Mouse (Mus musculus): Measurements from ENCODE around the gene Ccdc92b. TPM values are rescaled to one million over a fixed set of nuclear protein-coding genes. Genes with fewer than 3 reads are reported as not detected.

Gene Ccdc92b
- total RNA-seq, 2 experiments from 2014 or later, result 19.2 to 20.8 TPM

DNA sequence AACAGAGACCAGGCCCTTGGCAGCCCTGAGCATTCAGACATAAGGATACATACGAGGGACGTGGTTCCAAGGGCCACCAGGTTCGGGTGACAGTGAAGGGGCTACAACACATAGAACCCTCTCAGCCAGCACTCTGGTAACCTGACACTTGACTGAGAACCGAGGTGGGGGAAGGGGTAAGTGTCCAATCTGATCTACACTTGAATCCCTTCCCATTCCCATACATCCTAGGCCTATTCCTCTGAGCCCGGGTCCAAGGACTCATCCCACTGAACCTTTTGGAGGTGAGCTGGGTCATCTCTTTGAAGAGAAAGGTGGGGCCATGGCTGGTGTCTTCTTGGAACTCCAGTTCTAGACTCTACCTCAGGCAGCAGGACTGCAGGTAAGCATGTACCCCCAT, 9.3 kb upstream of the Ccdc92b start:
- intact Hi-C loops (cut with DNase I), result no loop called here
- no peak for DNase-seq (ENCODE audit: extremely low spot score in 1 of 2, low spot score in 2 of 2)

DNA sequence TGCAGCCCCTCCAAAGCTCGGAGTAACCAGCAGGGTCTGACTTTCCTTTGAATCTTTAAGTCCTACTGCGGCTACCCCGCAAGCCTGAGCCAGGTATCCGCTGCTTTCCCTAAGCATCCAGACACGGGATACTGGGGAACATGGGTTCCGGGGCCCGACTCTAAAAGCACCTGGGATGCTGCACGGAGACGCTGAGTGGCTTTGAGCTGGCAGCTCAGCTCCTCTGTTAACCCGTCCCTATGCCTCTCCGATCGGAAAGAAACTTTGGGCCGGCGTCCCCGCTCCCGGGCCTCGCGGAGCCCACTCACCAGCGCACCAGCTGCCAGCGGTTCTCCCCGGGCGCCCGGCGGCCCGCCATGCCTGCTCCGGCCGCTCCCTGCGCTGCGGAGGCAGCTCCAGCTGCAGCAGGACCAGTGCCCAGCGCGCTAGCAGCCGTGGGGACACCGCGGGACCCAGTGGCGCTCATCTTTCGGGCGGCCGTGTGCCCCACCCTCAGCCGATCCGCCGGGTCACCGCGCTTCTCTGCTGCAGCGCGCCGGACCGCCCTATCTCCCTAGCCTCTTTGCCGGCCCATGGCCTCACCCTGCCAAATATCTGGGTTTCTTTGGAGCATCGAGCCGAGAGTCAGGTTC, 8.7 kb upstream of the Ccdc92b start, which contains the start of gene Rap1gap2:
TSS of gene Rap1gap2 (minus strand) at position 371 of the 632 bp plus-strand sequence.
- DNase-seq (ENCODE audit: extremely low spot score in 1 of 2, low spot score in 2 of 2), result peak in 1 of 2 experiments; percentile 49
- intact Hi-C loops (cut with DNase I), result no loop called here

DNA sequence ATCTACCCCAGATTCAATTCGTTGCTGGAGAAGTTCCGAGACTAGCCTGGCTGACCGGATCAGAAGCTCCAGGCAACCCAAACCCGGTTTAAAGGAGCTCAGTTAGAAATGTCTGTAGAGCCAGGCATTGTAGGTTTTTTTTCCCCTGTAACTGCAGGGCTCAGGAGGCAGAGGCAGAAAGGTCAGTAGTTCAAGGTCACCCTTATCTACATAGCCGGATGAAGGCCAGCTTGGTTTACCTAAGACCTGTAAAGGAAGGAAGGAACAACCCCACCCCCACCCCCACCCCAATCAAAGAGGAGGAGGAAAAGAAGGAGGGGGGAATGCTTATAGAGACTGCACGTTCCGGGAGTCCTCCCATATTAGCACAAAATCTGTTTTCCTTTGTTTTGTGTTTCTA, 8.0 kb upstream of the Ccdc92b start:
- no peak for DNase-seq (ENCODE audit: extremely low spot score in 1 of 2, low spot score in 2 of 2)
- intact Hi-C loops (cut with DNase I), result no loop called here

DNA sequence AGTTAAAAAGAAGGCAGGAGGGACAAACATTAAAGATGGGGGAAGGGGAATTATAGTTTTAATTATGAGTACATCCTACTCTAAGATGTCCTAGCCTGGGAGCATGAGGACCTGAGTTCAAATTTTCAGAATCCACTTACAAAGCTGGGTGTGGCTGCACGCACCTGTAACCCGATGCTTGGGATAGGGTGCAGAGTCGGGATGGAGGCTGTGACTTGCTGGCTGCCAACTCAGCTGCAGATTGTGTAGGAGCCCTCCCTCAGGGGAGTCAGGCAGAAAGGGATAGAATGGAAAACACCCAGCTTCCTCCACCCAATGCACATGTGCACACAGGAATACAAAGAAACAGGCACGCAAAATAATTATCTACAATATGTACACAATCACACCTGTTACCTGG, 6.0 kb upstream of the Ccdc92b start:
- DNase-seq (ENCODE audit: extremely low spot score in 1 of 2, low spot score in 2 of 2), result no peak
- intact Hi-C loops (cut with DNase I), result no loop called here

DNA sequence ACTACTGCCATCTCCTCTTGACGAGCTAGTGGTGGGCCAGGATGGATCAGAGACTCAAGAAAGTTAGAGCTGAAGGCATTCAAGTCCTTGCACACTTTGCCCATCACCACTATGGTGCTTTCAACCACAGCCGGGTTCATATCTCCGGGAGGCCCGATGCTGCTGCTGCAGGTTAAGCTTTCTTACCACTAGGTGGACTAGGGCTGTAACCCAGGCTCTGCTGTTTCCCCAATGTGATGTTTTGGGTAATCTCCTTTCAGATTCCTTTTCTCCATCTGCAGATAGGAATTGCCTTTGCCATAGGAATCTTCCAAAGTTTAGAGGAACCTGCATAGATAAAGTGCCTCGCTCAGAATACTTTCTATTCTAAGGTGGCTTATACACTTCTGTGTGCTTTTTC, 3.8 kb upstream of the Ccdc92b start:
- intact Hi-C loops (cut with DNase I), result no loop called here
- no peak for DNase-seq (ENCODE audit: extremely low spot score in 1 of 2, low spot score in 2 of 2)

DNA sequence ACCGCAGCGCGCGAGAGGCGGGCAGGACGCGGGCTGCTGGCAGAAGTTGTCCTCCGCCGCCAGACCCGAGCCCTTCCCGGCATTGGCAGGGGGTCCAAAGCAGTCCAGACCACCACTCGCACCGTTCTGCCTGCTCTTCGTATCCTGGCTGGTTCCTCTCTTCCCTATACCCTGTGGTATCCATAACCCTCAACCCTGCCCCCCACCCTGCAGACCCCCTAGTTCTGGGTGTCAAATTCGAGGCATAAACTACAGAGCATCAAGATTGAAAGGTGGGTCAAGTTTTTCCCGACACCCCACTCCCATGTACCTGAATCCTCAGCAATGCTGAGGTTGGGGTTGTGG, 523 bp downstream of the Ccdc92b start:
- intact Hi-C loops (cut with DNase I), result loop anchor here (10.0 kb wide), 1 partner anchor 235 kb away; no protein-coding TSS in a partner anchor
- no peak for DNase-seq (ENCODE audit: extremely low spot score in 1 of 2, low spot score in 2 of 2)

DNA sequence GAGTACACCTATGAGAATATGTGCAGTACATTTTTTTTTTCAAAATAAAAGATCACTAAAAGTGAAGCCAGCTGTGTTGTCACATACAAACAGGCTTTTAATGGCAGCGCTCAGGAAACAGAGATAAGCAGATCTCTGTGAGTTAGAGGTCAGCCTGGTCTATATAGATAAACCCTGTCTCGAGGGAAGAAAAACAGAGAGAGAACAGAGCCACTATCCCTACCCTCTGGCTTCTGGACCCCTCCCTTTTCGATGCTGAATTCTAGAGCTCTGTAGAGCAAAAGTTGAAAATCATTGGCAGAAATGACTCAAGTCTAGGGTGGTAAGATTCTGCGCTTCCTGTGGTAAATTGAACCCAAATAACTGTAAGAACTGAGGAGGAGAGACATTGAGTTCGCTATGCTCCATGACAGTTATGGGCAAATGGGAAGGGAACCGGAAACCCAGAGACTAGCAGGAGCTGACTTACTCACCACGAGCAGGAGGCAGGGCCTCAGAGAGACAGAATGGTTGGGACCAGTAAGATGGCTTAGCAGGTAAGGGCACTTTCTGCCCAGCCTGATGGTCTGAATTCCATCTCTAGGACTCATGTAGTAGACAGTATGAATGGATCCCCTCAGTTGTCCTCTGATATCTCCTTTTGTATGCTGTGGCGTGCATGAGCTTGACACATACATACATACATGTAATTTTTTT, 2.7 kb downstream of the Ccdc92b start:
- intact Hi-C loops (cut with DNase I), result loop anchor here (10.0 kb wide), 1 partner anchor 237 kb away; no protein-coding TSS in a partner anchor

DNA sequence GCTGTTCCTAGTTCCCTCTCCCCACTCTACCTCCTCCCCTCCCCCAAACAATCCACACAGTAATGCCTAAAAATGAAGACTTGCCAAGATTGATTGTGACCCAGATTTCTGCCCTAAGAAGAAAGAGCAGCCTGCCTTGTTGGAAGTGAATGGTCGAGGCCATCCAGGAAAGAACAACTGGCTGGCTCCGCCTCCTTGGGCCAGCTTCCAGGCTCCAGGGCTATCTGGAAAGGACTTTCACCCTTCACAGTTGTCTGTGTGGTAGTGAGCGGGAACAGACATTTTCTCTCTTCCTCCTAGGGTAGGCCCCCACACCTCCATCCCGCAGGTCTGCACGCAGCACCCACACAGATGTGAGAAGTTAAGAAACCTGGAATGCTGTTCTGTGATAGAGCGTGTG, 4.3 kb downstream of the Ccdc92b start:
- intact Hi-C loops (cut with DNase I), result loop anchor here (10.0 kb wide), 1 partner anchor 239 kb away; no protein-coding TSS in a partner anchor
- no peak for DNase-seq (ENCODE audit: extremely low spot score in 1 of 2, low spot score in 2 of 2)

More for the DNA sequence above, 2.7 kb downstream of the Ccdc92b start:
- no peak for DNase-seq (ENCODE audit: extremely low spot score in 1 of 2, low spot score in 2 of 2)

DNA sequence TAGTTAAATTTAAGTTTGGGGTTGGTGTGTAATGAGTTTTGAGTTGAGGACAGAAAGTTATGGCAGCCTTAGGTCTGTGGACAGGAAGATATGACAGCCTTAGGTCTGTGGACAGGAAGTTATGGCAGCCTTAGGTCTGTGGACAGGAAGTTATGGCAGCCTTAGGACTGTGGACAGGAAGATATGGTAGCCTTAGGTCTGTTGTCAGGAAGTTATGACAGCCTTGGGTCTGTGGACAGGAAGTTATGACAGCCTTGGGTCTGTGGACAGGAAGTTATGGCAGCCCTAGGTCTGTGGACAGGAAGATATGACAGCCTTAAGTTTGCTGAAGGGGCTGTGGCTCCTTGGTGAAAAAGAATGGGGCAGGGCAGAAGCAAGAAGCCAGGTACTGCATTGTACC, 5.9 kb downstream of the Ccdc92b start:
- intact Hi-C loops (cut with DNase I), result loop anchor here (10.0 kb wide), 1 partner anchor 241 kb away; no protein-coding TSS in a partner anchor
- no peak for DNase-seq (ENCODE audit: extremely low spot score in 1 of 2, low spot score in 2 of 2)

DNA sequence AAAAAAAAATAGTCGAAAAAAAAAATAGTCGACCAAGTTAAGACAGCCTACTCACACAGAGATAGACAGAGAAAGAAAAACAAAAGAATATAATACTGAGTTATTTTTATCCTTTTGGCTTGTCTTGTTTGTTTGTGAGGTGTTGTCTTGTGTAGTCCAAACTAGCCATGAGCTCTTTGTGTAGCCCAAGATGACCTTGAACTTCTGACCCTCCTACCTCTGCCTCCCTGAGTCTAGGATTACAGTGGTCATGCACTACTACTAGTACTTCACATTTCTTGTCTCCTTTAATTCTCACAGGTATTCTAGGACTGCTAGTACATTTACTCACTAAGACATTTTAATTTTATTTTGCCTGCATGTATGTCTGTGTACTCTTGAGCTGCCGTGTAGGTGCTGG, 8.1 kb downstream of the Ccdc92b start:
- intact Hi-C loops (cut with DNase I), result loop anchor here (10.0 kb wide), 1 partner anchor 243 kb away; no protein-coding TSS in a partner anchor
- no peak for DNase-seq (ENCODE audit: extremely low spot score in 1 of 2, low spot score in 2 of 2)

DNA sequence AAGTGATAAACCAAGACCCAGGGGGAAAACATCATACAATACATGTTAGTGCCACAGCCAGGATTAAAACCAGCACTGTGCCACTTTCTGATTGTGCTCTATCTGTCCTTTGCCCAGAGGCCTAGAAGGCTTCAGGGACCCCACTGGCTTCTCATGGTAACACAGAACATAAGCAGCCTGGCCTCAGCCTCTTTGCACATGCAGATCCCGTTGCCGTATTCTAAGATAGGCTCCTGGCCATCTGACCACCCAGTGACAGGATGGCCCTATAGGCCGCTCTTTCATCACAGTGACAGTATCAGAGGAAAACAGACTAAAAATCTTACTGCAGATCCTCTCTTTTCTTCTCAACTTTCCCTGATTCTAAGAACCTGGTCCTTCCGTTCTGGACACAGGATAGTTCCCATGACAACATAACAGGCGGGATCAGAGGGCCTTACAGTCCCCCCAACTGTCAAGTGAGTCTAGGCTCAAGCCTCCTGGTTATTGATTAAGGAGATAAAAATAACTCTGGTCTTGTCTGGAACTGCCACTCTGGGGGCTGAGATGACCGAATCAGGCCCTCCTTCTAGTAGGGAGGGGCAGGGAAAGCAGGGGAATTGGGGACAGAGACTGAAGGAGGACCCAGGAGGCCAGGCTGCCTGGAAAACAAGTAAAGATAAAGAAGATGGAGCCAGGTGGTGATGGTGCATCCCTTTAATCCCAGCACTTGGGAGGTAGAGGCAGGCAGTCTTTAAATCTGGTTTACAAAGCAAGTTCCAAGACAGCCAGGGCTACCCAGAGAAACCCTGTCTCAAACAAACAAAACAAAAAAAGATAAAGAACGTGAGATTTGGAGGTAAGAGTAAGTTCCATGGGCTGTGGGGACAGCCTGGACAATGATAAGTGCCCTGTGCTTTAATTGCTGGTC, 12.7 kb downstream of the Ccdc92b start:
- intact Hi-C loops (cut with DNase I), result no loop called here
- DNase-seq (ENCODE audit: extremely low spot score in 1 of 2, low spot score in 2 of 2), result no peak

DNA sequence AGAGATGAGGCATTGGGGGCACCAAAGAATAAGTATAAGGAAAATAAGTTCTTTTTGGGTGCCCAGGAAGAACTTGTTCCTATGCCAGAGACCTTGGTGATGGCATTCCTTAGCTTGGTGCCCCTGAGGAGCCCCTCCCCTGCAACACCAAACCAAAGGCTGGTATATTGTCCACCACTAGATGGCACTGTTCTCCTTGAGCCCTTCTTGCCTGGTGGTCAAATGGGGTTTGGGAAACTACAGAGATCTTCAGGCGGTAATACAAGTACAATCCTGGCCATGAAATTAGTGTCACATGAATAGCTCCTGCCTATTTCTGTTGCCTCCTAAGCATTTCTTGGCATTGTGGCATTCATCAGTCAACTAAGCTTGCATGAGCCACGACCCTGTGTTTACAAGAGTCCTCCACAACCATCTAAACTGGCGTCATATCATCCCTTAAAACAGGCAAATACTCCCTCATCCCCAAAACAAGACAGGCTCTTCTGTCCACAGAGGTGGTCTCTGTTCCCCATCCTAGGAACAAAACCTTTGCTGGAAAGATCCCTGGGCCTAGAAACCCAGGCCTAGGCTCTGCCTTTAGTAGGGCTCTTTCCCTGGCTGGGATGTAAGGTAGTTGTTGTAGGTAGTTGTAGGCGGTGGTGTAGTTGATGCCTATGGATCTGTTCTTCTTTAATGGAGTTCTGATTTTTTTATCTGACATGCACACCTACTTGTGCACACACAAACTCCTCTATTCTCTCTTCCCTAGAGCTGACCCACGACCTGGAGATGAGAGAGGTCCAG, 15.3 kb downstream of the Ccdc92b start:
- intact Hi-C loops (cut with DNase I), result no loop called here
- peak; percentile 65 to 71 for DNase-seq (ENCODE audit: extremely low spot score in 1 of 2, low spot score in 2 of 2)

DNA sequence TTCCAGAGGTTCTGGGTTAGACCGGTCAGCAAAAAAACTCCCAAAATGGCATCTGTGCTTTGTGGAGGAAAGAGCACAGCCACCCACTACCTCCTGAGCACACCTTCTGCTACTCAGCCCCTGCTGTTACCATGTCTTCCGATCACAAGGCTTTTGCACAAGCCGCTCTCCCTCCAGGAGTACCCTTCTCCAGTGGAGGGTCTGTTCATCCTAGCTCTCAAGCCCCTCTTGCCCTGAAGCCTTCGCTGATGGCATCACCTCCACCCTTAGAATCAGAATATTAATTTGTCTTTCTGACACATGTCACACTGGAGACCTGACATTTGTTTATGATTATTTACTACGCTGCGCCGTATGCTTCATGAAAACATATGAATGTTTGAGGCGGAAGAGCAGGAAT, 18.1 kb downstream of the Ccdc92b start:
- DNase-seq (ENCODE audit: extremely low spot score in 1 of 2, low spot score in 2 of 2), result no peak
- intact Hi-C loops (cut with DNase I), result no loop called here

DNA sequence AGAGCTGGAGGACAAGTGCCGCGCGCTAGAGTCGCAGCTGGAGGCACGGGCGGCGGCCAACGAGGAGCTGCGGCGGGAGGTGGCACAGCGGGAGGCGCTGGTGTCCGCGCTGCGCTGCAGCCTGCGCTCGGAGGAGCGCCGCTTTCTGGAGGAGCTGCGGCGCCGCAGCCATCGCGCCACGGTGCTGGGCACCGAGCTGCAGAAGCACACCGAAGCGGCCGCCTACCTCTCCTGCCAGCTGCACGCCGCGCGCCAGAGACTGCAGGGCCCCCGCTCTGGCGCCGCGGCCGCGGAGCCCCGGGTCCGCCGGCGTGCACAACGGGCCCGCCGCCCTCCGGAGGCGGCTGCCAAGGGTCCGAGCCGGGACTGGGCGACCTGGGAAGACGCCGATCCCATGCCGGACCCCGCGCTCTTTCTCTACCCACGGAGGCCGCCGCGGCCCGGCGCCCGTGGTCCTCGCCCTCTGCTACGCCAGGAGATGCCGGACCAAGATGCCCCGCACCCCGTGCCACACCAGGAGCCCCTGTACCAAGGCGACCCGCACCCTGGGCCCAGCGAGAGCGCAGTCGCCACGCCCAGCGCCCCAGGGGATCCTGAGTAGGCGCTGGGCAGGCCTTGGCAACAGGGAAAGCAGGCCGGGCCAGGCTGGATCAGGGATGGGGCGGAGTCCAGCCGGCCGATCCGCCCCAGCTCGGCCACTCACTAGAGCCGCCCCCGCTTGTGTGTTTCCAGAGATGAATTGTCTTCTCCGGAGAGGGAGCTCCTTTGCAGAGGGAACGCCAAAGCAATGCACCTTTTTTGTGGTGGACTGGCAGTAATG, 18.8 kb downstream of the Ccdc92b start:
- intact Hi-C loops (cut with DNase I), result no loop called here
- DNase-seq (ENCODE audit: extremely low spot score in 1 of 2, low spot score in 2 of 2), result peak; percentile 41 to 86

DNA sequence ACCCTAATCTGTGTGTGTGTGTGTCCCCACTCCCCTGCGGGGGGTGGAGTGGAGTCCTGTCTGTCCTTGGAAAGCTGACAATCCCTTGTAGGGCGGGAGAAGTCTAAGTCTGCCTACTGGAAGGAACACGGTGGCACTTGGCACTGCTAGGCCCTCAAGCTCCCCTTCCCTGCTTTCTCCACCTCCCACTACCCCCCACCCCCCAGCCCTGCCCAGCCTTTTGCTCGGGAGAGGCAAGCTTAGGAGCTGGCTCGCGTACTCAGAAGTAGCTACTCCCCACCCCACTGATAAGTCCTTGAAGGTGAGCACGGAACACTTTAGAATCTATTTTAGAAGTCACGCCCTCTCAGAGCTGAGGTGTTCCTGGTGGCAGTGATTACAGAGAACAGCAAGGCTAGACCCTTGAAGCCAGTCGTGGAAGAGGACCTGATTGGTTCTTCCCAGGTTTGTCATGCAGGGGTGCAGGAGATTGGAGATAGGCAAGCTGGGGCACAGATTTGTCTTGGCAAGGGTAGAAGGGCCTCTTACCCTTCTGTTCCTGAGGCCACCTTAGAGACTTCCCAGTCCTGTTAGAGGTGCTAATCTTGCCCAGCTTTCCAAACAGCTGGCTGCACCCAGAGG, 19.5 kb downstream of the Ccdc92b start:
- intact Hi-C loops (cut with DNase I), result no loop called here
- no peak for DNase-seq (ENCODE audit: extremely low spot score in 1 of 2, low spot score in 2 of 2)

DNA sequence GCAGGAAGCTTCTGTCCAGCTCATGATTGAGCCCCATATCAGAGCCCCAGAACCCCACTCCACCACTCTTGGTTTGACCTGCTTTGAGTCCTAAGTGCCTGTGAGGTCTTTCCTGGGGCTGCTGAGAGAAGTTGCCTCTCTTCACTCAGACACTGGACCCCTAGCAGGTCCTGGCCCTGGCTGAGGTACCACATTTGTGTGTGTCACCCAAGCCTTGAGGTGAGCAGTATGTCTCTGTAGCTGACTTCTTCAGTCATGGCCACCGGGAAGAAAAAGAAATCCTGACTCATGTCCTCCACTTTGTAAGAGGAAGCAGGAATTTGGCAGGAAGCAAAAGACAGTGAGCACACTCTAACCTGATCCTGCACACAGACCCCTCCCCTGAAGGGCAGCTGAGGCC, 20.2 kb downstream of the Ccdc92b start:
- DNase-seq (ENCODE audit: extremely low spot score in 1 of 2, low spot score in 2 of 2), result no peak
- intact Hi-C loops (cut with DNase I), result no loop called here

DNA sequence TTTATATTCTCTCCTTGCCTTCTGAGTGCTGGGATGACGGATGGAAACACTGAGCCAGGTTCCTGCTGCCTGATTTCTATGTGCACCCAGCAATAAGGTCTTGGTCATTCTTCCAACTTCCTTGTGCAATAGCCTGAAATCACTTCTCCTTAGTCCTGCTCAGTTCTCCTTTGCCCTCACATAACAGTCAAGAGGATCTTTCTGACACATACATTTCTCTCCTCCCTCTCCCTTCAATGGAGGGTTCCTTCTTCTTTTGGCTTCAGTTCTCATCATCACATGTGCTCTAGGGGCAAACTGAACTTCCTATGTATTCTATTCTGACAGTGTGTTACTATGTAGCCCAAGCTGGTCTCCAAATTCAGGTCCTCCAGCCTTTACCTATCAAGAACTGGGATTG, 28.6 kb downstream of the Ccdc92b start:
- no peak for DNase-seq (ENCODE audit: extremely low spot score in 1 of 2, low spot score in 2 of 2)
- intact Hi-C loops (cut with DNase I), result no loop called here

DNA sequence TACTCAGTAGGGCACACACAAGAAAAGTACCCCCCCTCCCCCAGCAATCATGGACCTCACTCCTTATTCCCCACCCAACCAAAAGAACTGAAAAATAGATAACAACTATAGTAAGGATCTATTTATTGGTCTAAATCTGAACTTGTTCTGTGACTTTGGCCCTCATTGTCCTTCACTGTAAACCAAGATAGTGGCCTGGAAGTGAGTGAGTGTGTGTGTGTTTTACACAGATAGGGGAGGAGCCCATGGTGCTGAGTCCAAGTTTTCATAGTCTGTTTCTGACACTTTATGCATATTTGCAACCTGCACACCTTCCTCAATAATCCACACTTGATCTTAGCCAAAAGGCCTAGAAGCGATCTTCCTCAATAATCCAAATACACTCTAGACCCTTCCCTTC, 29.3 kb downstream of the Ccdc92b start:
- DNase-seq (ENCODE audit: extremely low spot score in 1 of 2, low spot score in 2 of 2), result no peak
- intact Hi-C loops (cut with DNase I), result no loop called here
